Mouse (Mus musculus) E14TG2a.4 (cell line): Measurements from ENCODE around the gene Adprhl2.

ENCODE experiments used
- CTCF ChIP-seq: conservative IDR thresholded peaks from 2 replicates; pipeline ENCODE4 v1.5.1; 2014; ENCODE audit warnings: low read length
- NANOG ChIP-seq: IDR thresholded peaks from 2 replicates; pipeline ENCODE4 v1.6.1; 2014; ENCODE audit warnings: borderline replicate concordance, low read length, mixed read lengths

- TF ChIP-seq CTCF (no peak), NANOG (no peak)
Measured at GRCm38 (mm10) chr4:126275681-126276131, 45.8 kb downstream of the Adprhl2 start.
